Mouse (Mus musculus): Measurements from ENCODE around the gene Kctd2.
"Not testable (repeated sequence)": the region's sequence is repeated elsewhere in the genome, so short reads cannot be mapped to it uniquely, and the experiment has no call there.

The Kctd2 gene

GRCm38 (mm10) chr11:115419531-115420237, at the start of gene Kctd2, which contains the start of gene Atp5h:
Gene Kctd2 (plus strand): TSS chr11:115420128.
Gene Atp5h (minus strand): TSS chr11:115419962.
- DNase-seq (ENCODE audit: low spot score in 2 of 2), result peak; percentile 93 to 95

GRCm38 (mm10) chr11:115370368-115370767, 49.6 kb upstream of the Kctd2 start:
- no peak for DNase-seq (ENCODE audit: low spot score in 2 of 2)

GRCm38 (mm10) chr11:115371354-115371753, 48.6 kb upstream of the Kctd2 start:
- DNase-seq (ENCODE audit: low spot score in 2 of 2), result no peak

GRCm38 (mm10) chr11:115372015-115372414, 47.9 kb upstream of the Kctd2 start:
- no peak for DNase-seq (ENCODE audit: low spot score in 2 of 2)

GRCm38 (mm10) chr11:115372737-115373136, 47.2 kb upstream of the Kctd2 start:
- DNase-seq (ENCODE audit: low spot score in 2 of 2), result no peak

- peak; percentile 64 to 70 for DNase-seq (ENCODE audit: low spot score in 2 of 2)
Observed at GRCm38 (mm10) chr11:115373805-115374694, 45.9 kb upstream of the Kctd2 start.

GRCm38 (mm10) chr11:115374695-115375425, 45.1 kb upstream of the Kctd2 start:
- DNase-seq (ENCODE audit: low spot score in 2 of 2), result peak in 1 of 2 experiments; percentile 52

GRCm38 (mm10) chr11:115376722-115377121, 43.2 kb upstream of the Kctd2 start:
- no peak for DNase-seq (ENCODE audit: low spot score in 2 of 2)

- DNase-seq (ENCODE audit: low spot score in 2 of 2), result no peak
Observed at GRCm38 (mm10) chr11:115377254-115377653, 42.7 kb upstream of the Kctd2 start.

- DNase-seq (ENCODE audit: low spot score in 2 of 2), result no peak
Observed at GRCm38 (mm10) chr11:115377854-115378253, 42.1 kb upstream of the Kctd2 start.

GRCm38 (mm10) chr11:115381276-115381675, 38.7 kb upstream of the Kctd2 start:
- DNase-seq (ENCODE audit: low spot score in 2 of 2), result no peak

- DNase-seq (ENCODE audit: low spot score in 2 of 2), result peak; percentile 78 to 84
Observed at GRCm38 (mm10) chr11:115381743-115382539, 38.0 kb upstream of the Kctd2 start, which contains the start of gene Cdr2l. Gene Cdr2l (plus strand): TSS chr11:115381916.

GRCm38 (mm10) chr11:115382891-115383290, 37.0 kb upstream of the Kctd2 start:
- DNase-seq (ENCODE audit: low spot score in 2 of 2), result no peak

- DNase-seq (ENCODE audit: low spot score in 2 of 2), result no peak
Observed at GRCm38 (mm10) chr11:115383701-115384474, 36.0 kb upstream of the Kctd2 start.

- no peak for DNase-seq (ENCODE audit: low spot score in 2 of 2)
Observed at GRCm38 (mm10) chr11:115384587-115384986, 35.3 kb upstream of the Kctd2 start.

- not testable (repeated sequence) for DNase-seq (ENCODE audit: low spot score in 2 of 2)
Observed at GRCm38 (mm10) chr11:115386859-115387258, 33.1 kb upstream of the Kctd2 start.

GRCm38 (mm10) chr11:115391358-115391757, 28.6 kb upstream of the Kctd2 start:
- DNase-seq (ENCODE audit: low spot score in 2 of 2), result no peak

- DNase-seq (ENCODE audit: low spot score in 2 of 2), result no peak
Observed at GRCm38 (mm10) chr11:115393721-115394325, 26.1 kb upstream of the Kctd2 start.

GRCm38 (mm10) chr11:115398085-115398484, 21.8 kb upstream of the Kctd2 start:
- no peak for DNase-seq (ENCODE audit: low spot score in 2 of 2)

- DNase-seq (ENCODE audit: low spot score in 2 of 2), result no peak
Observed at GRCm38 (mm10) chr11:115400126-115400525, 19.8 kb upstream of the Kctd2 start.
